Mouse (Mus musculus): ENCODE results near the gene Ppp1r3a.
"Not testable (repeated sequence)": the region's sequence is repeated elsewhere in the genome, so short reads cannot be mapped to it uniquely, and the experiment has no call there.

Gene Ppp1r3a

DNA sequence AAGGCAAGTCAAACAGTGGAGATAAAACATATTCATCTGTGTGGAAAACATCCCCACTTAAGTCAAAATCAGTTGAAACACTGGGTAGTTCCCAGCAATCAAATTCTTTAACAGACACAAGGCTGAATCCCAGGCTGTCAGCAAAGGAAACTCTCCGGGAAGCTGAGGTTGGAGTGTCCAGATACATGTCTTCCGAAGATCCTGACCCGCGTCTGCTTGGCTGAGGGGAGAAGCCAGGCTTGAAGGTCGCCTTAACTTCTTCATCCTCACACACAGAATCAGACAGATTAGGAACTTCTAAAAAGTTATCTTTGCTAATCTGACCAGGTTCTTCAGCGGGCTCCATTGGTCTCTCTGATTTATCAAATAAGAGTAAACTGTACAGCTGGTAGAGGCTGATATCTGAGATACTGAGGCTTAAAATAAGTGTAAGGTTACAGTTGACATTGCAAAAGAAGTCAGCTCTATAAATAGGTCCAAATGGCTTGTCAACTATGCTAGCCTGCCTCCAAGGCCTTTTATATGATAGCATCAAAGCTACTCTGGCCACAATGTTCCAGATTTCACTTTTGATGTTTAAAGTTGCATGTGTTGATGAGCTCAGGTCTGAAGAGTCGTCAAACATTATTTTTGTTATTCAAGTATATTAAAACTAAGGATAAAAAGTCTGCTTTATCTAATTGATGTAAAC, at the start of gene Ppp1r3a:
Ppp1r3a (minus strand) TSS at position 374 of the 691 bp plus-strand sequence.
- DNase-seq: no peak

DNA sequence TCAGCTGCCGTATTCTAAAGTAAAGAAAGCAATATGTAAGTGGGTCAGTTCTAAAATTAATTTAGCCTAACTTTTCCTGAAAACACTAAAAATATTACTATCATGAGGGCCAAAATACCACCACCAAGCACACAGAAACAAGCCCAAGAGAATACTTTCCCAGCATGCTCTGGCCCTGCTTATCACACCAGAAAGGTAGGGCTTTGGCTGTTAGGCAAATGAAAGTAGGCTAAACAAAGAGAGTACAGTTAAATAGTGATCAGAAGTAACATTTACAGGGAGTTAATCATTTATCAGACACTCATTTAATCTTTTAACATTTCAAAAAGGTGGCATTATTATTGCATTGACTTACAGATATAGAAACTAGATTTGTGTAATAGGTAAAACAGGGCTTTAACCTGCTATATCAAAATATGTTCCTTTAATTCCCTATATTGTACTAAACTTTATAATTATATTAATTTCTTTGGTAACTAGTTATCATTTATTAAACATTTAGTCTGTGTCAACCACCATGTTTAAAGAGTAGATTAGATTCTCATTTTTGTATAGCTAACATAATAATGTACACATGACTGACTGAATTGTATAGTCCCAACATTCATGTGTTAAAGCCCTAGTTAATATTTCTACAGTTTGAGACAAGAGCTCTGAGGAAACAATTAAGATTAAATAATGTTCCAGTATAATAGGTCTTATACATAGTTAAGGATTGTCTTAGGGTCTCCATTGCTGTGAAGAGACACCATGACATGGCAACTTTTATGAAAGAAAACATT, 32.3 kb upstream of the Ppp1r3a start:
- no peak for DNase-seq

DNA sequence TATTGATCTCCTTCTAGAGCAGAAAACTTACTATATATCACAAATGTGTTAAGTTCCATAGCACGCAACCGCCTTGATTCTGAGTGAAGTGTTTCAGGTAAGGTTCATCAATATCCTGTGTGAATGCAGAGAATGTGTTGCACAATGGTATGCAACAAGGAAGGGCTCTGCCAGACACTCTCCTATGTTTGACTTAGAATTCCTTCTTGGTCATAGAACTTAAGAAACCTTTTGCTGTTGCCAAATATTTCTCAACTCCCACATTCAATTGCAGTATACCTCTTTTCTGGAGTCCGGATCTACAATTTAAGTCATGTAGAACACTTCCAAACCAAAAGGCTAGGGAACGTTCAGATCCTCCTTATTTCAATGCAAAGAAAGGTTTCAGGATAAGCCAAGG, 22.8 kb upstream of the Ppp1r3a start:
- DNase-seq: no peak

DNA sequence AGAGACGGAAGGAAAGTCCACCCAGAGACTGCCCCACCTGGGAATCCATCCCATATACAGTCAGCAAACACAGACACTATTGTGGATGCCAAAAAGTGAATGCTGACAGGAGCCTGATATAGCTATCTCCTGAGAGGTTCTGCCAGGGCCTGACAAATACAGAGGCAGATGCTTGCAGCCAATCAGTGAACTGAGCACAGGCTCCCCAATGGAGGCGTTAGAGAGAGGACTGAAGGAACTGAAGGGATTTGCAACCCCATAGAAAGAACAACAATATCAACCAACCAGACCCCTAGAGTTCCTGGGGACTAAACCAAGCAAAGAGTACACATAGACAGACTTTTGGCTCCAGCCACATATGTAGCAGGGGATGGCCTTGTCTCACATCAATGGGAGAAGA, 16.6 kb upstream of the Ppp1r3a start:
- no peak for DNase-seq

DNA sequence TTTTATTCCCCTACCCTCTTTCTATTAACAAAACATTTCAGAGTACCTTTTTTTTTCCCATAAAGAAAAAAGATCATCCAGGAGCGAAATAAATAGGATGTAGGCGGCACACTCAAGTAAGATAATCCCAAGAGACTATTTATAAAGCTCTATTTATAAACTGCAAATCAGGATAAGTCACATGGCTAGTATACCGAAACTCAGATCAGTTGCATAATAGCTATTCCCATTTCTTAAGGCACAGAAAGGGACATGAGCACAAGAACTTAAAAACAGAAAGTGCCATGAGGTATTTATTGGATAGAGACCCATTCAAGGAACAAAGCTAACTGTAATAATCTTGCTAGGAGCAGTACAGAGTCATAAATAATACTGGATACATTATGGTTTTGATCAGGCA, 2.4 kb upstream of the Ppp1r3a start:
- no peak for DNase-seq

DNA sequence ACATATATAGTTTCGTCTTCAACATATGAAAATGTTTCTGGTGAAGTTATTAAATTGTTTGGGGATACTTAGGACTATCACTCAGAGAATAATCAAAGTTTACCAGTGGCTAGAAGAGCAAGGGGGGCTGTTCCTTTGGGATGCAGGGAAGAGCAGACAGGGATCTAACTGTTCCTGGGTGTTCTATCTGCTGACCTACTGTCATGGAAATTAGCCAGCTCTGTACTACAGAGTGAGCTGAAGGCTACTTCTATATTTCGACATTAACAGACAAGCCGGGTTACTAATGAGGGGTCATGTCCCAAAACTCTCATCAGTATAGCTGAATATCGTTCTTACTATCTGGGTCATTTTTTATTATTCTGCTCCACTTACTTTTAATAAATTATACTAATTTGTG, 1.6 kb downstream of the Ppp1r3a start:
- no peak for DNase-seq

DNA sequence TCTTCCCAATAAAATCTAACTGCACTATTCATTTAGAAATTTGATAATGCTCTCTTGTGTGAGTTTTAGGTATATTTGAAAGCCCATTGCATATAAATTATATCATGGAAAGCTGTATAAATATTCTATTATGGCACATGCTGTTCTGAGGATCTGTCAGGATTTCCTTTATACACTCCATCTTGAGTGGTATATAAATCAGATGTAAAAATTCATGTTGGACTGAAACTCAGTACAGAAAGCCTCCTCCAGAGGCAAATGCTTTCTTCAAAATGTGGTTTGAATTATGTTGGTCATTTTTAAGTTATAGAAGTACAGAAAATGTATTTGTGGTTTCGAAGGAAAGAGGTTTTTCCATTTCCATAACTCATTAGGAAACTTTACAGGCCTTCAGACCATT, 2.9 kb downstream of the Ppp1r3a start:
- no peak for DNase-seq

DNA sequence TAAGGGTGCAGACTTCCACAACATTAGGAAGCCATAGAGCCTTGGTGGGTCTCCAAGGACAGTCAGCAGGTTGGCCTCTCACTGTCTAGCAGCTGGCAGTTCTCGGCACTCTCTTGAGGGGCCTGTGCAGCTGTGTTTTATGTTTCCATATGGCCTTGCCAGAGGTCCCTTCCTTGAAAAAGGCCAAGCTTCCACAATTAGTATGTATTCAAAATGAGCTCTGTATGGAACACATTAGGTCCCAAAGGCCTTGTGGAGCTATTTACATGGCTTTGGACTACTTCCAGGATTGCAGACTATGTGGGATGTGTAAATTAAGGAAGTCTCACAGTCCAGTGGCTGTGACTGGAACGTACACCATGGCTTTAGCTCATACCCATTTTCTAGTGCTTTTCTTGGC, 8.1 kb downstream of the Ppp1r3a start:
- DNase-seq: no peak

DNA sequence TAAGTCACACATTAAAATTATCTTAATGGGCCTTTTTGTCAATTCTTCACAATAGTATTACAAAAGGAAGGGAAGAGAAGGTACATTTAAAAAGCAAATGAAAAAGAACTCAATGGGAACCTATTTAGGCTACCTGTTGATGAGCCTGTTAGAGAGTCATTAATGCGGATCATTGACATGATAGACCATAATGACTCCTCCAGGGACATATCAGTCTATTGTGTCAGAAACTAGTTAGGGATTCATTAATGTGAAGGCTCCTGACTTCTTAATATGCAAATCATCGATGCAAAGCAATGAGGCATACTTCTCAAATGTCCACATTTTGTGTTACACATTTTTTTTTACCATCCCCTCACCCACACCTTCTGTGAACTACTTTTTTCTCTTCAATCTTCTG, 19.1 kb downstream of the Ppp1r3a start:
- no peak for DNase-seq

DNA sequence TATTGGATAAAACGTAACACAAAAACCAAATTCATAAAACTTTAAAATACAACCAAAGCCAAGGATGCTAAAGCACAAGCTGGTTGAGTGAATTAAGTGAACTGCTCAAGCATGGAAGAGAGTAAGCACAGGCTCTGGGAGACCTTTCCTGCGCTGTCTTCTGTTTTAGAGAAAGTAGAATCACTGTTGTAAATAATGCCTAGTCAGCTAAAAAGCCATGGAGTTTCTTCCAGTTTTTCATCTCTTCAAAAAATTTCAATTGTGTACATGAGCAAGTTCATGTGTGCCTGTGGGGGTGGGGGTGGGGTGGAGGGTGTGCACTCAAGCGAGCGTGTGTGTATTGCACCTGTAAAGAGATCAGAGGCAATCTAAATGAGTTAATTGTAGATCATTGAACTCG, 24.1 kb downstream of the Ppp1r3a start:
- no peak for DNase-seq

DNA sequence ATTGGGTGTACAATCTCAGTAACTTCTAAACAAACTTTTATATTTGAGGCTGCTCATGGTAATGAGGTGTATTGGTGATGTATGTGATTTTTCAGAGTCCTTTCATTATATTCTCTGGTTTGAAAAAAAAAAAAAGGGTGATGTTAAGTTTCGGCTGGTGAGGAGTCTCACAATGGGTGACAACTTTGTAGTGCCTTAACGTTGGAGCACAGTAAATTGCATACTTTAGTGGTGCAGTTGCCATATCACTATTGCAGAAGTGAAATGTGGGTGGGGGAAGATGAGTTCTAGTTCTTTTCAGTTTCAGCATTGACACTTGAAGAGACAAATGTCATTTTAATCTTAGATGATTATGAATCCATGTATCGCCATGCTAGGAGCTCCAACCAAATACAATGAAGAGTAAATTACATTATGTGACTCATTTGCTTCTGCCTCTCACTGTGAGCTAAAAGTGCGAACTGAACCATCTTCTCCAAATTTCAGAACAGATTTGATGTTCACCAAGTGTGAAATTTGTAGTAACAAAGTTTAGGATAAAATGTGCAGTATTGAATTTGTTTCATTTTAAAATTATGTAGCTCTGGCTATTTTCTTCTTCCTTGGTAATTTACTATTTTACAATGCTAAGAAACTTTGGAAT, 34.2 kb downstream of the Ppp1r3a start:
- no peak for DNase-seq

DNA sequence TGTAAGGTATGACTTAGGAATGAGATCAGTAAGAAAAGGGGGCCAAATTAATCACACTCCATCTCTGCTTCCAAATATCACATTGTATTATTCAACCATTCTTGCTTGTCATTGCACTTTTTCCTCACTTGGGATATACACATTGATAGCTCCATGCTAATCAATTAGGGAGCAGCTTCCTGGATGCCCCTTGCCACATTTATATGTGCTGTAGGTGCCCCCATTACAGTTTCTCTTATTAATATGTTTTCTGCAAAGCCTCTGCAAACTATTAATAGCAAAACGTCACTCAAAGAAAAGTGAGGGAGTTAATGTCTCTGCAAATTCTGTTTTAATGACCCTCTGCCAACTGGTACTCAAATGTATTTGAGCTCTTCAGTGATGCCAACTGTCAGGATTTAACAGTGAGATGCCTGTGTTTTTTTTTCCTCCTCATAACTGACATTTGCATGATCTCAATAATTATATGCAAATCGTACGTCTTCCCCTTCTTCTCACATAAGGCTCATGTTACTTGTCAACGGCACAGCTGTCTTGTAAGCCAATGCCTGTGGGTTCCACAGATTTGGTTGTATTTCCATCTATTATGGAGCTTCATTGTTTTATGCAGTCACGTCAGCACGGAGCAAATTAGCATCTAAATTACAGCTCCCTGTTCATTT, 34.8 kb downstream of the Ppp1r3a start:
- no peak for DNase-seq

DNA sequence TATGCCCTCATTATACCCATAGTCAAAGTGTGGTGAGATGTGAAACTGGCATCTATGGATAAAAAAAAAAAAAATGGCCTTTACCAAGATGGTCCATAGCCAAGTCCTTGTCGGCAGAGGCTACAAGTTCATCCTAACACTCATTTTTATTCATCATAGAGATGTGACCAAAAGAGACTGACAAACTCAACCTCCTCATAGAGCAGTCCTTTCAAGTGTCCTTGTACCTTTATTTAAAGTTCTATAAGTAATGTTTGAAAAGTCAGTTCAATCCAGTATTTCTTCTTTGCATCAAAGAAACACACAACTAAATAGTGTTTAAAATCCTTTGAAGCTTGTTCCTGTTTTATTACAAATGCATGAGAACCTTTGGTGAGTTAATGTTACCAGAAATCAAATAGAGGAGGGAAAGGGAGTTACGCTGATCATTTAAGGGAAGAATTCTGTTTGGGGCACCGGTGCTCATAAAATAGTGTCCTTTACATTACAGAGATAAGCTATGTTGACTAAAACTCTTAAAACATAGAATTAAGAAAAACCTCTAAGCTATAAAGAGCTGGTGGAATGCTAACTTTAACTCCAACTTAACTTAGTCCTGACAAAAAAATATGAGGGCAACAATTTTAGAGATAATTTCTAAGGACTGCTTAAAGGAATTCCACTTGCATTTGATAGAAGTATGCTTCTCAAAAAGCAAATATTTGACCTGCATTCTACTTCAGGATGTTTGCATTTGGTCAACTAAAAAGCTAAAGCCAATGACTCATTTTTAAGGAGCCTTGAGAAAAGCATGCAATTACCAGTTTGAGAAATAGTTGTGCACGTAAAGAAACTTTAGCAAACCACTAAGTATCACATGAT, 39.7 kb downstream of the Ppp1r3a start:
- DNase-seq: no peak

DNA sequence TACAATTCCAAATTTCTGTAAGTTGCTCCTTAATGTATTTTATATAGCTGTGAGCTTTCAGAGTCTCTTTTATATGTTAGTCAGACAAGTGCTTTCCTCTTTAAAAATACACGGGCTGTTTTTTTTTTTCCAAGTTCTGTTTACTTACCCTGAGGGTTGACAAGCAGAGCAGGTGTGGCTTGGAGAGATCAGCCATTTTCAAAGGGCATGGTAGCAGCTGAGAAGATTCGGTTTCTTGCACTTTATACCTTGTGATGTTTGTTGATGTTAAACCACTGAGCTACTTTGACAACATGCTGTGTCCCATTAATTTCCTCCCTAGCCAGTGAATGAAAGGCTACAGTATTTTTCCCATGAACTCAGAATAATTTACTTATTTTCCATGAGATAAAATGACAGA, 42.9 kb downstream of the Ppp1r3a start:
- no peak for DNase-seq

DNA sequence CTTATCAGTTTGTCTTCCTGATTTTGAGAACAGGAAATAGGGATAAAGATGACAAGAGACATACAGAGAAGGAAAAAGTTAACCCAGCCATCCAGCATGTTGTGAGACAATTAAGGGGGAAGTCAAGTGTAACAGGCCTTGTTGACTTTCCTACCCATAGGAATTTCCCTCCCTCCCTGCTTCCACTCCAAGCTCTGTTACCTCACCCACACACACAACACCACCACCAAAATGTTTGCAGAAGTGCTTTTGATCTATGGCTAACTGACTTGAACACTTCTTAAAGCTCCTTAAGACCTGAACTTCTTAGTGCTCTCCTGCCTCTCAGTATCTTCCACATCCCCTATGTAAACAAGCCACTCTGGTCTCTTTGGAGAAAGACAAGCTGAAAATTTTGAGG, 55.0 kb downstream of the Ppp1r3a start:
- DNase-seq: no peak

DNA sequence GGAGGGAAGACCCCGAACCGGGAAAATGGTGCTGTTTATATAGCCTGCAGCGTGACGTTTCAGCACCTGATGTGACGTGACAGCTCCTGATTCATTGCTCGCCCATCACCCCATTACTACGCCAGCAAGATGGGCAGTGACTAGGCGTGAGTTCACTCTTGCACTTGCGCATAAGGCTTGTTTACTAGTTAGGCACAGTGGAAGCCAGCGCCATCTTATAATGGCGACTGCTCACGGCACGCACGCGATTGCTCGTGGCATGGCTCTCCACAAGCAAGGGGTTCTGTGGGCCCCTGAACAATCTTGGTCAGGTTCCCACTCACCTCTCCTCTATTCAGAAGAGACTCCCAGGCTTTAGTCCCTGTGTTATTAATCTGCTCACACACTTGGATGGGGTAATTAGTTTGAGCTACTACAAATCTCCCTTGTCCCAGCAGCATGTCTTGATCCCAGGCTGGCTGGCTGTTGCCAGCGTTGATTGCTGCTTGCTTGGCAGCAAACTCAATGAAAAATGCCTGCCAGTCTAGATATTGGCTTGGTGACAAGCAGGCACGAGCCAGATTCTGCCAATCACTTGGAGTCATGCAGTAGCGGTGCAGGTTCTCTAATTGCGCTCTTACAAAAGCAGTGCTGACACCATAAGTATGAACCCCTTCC, 75.7 kb downstream of the Ppp1r3a start:
- not testable (repeated sequence) for DNase-seq

DNA sequence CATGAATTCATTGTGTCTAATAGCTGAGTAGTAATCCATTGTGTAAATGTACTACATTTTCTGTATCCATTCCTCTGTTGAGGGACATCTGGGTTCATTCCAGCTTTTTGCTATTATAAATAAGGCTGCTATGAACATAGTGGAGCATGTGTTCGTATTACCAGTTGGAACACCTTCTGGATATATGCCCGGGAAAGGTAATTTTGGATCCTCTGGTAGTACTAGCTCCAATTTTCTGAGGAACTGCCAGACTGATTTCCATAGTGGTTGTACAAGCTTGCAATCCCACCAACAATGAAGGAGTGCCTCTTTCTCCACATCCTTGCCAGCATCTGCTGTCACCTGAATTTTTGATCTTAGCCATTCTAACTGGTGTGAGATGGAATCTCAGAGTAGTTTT, 86.1 kb downstream of the Ppp1r3a start:
- DNase-seq: not testable (repeated sequence)

DNA sequence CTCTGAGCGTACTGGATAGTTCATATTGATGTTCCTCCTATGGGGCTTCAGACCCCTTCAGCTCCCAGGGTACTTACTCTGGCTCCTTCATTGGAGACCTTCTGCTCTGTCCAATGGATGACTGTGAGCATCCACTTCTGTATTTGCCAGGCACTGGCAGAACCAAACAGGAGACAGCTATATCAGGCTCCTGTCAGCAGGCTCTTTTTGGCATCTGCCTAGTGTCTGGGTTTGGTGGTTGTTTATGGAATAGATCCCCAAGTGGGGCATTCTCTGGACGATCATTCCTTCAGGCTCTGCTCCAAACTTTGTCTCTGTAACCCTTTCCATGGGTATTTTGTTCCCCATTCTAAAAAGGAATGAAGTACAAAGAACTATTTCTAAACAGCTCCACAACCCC, 87.4 kb downstream of the Ppp1r3a start:
- DNase-seq: not testable (repeated sequence)
